Mouse (Mus musculus) retina, postnatal 7 days (tissue): ENCODE measurements around the gene Tubgcp6.

Experiments
- DNase-seq: peaks from one replicate; pipeline ENCODE4 v3.0.0-alpha.2; 2012; ENCODE audit warnings: low read depth, low spot score

Tubgcp6 gene

GRCm38 (mm10) chr15:89141905-89142304 is 19.0 kb upstream of the Tubgcp6 start:
- no peak for DNase-seq

DNA sequence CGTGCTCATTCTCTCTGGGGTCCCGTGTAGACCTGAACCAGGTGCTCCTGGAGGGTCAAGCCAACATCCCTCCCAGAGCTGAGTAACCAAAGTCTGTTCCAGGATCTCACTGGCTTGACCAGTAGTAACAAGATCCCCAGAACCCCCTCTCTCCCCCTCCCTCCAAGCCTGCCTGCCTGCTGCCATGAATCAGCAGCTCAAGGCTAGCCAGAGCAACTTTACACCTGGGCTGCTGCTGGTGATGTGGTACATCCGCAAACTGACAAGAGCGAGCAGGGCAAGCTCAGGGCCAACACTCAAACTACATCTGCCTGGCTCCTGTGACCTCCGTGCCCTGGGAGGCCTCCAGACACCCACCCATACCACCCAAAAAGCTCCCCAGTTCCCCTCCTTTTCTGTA is 18.5 kb upstream of the Tubgcp6 start:
- DNase-seq: no peak

GRCm38 (mm10) chr15:89140659-89141252 is 17.8 kb upstream of the Tubgcp6 start, which contains the start of gene Mapk12:
TSS of gene Mapk12 (minus strand) at chr15:89140703.
- no peak for DNase-seq

- no peak for DNase-seq
Observed at GRCm38 (mm10) chr15:89140048-89140658, 17.2 kb upstream of the Tubgcp6 start.

DNA sequence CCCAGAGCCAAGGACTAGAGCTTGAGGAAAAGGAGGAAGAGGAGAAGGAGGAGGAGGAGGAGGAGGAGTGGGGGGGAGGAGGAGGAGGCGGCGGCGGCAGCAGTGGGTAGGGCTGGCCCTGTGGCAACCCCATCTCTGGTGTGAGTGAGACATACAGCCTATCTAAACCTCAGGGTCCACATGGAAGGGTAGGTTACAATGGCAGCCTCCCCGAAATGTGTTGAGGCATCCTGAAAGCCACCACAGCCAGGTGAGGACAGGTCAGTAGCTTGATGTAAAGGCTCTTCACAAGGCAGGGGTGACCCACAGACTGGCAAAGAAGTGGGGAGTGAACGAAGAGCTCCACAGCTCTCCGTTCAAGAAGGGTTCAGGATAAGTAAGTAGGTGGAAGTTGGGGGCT is 15.6 kb upstream of the Tubgcp6 start:
- DNase-seq: no peak

- no peak for DNase-seq
Observed at GRCm38 (mm10) chr15:89138046-89138405, 15.1 kb upstream of the Tubgcp6 start.

GRCm38 (mm10) chr15:89137378-89138045 is 14.6 kb upstream of the Tubgcp6 start:
- no peak for DNase-seq

DNA sequence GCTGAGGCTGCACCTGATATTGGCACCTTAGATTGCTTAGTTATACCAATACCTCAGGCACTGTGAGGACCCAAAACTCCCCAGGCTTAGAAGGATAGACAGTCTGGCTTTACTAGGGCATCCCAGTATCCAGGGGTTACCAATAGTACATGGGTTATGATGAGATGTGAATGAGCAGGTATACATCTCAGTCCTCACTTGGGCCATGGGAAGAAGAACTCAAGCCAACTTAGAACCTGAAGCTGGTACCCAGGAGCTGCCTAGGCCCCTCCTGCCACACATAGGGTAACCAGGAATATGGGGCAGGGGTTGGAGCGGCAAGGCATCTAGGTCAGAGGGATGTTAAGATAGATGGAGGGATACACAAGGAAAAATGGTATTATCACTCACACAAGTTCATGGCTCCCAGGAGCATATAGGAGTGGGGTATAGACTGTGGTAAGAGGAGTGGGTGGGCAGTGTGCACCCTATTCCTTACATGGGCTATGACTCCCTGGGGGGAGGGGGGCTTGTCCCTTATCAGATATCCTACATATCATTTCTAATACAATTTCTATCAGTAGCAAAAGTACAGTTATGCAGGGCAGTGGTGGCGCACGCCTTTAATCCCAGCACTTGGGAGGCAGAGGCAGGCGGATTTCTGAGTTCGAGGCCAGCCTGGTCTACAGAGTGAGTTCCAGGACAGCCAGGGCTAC is 13.7 kb upstream of the Tubgcp6 start:
- DNase-seq: no peak

DNA sequence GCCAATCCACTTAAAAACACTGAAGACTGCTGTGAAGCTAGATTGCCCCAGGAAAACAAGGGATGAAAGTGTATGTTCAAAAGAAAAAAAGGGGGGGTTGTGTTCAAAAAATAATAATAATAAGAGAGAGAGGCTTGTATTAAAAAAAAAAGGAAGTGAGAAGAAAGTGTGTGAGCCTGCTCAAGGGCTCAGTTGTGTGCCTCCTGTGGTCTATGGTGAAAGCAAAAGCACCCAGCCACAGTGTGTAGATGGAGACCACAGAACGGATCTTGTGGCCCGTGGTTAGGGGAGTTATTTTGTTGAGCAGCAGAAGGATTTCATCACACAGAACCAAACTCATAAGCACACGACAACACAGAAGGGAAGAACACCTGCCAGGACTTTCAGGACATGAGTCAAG is 8.4 kb upstream of the Tubgcp6 start:
- DNase-seq: no peak

DNA sequence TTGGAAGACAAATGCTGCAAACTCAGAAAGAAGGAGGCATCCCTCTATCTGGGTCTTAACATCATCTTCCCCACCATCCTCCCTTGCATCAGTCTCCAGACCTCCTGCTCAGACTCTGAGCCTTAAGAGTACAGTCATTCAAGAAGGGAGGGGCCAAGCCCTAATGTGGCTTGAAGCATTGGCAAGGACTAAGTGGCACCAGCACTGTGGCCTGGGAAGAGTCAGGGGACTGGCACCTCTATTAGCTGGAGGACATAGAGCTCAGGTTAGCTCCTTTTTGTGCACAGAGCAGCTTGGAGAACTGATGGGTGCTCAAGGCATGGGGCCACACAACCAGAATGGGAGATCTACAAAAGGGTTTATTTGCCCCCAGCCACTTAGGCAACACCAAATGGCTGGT is 7.3 kb upstream of the Tubgcp6 start:
- no peak for DNase-seq

DNA sequence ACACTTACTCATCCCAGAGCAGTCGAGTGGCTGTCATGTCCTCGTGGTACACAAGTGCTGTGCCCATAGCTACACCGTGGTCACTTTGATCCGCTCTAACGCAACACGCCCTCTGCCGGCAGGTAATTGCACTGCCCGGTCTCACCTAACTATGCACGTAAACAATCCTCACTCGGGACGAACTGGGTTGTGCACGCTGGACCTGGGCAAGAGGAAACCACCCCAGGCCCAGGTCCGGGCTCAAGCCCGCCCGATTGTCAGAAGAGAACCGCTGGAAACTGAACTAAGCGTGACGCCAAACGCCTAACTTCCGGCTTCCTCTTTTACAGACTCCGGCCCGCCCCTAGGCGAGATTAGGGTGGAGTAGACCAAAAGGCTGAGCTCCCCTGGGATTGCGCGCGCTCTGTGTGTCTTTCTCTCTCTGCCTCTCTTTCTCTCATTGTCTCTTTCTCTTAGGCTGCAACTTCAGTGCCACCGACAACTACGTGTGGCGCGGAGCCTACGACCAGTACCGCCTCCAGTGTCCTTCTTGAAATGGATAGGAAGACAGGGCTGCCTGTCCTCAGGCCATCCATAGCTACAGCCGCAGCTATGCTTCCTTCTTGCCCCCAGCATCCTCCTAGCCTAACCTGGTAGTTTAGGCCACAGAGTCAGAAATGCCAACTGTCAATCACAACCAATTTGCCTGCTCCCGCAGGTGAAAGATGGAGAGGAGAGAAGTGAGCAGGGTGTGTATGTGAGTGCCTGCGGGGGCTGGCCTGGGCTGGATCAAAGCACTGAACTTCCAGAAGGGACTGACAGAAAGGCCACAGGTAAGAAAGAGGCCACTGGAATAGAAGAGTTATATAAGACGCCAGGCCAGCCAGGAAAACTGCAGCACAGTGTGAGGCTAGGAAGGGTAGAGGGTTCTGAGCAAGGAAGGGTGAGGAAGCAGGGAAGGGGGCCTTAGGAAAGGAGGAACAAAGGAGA is 5.8 kb upstream of the Tubgcp6 start, which contains the start of gene Hdac10:
TSS of gene Hdac10 (minus strand) at position 319 of the 969 bp plus-strand sequence.
- peak; percentile 73 for DNase-seq

DNA sequence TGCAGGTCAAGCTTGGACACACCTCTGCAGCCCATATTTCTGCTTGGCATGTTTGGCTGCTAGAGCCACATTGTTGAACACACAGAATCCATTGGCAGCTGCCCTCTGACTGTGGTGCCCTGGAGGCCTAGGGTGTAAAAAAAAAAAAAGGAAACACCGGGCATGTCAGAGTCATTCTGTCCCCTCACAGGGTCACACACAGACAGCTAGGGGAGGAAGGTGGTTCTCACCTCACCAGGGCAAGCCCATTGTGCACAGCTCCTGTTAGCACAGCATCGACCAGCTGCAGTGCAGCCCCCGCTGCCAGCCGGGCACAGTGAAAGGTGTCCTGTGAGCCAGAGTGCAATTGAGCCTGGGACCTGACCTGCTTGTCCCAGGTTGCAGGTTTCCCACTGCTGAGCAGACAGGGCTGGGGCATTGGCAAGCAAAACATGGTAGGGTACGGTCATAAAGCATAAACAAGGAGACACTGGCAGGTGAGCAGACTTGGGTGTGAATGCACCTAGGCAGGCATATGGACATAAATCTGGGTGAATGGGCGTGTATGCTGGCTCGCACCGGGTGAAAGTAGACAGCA is 4.5 kb upstream of the Tubgcp6 start:
- DNase-seq: no peak

DNA sequence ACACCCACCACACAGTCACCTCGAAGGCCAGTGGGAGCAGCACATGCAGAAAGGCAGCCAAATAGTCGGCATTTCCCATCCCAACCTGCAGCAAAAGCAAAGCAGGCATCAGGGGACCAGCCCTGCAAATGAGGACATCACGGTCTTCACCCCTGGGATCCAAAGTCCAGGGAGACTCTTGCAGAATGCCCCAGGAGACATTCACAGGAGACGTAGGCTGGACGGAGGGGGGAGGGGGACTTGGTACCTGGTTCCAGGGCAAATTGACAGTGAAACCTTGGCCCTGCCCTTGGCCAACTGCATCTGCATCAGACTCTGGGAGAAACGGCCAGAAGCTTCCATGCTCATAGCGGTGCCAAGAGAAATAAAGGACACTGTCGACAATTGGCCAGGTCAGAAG is 3.7 kb upstream of the Tubgcp6 start:
- no peak for DNase-seq

- no peak for DNase-seq
Observed at GRCm38 (mm10) chr15:89125351-89125750, 2.4 kb upstream of the Tubgcp6 start.

DNA sequence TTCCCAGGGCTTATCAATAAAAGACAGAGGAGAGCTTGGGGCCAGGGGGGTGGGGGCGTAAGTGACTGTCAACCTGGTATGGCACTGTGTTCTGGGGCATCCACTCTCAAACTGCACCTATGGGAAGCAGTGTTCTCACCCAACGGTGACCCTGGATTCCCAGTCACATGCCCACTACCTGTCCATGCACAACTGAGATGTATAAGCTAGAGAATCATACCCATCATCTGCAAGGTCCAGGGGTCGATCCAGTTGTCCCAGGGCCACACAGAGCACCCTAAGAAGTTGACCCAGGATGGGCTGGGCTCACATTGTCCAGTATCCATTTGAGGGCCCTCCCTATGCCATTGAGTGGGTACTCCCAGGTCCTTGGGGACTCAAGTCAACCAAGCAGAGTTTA is 1.4 kb upstream of the Tubgcp6 start:
- no peak for DNase-seq

- no peak for DNase-seq
Observed at GRCm38 (mm10) chr15:89123595-89123994, 683 bp upstream of the Tubgcp6 start.

DNA sequence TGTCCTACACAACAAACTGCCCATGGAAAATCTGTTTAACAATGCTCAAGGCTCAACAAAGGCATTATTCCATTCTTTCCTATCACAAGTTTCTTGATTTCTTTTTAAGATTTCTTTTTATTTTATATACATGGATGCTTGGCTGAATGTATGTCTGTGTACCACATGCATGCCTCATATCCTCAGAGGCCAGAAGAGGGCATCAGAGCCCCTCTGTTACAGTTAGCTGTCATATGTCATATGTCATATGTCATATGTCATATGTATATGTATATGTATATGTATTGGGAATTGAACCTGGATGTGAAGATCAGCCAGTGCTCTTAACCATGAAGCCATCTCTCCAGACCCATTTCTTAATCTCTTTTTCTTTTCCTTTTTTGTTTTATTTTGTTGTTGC is 4.9 kb downstream of the Tubgcp6 start:
- DNase-seq: no peak

- DNase-seq: no peak
Observed at GRCm38 (mm10) chr15:89110147-89110546, 12.8 kb downstream of the Tubgcp6 start.

DNA sequence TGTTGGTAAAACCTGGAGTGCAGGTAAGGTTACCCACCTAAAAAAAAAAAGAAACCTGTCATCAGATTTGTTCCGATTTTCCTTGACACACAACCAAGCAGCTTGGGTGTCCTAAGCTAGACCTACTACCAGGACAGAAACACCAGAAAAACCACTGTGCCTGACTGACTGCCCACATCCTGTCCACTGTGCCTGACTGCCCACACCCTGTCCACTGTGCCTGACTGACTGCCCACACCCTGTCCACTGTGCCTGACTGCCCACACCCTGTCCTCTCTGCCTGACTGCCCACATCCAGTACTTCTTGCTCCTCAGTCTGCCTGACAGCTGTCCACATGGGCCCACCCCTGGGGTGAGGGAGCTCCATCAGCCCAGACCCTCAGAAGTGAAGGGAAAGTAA is 15.9 kb downstream of the Tubgcp6 start:
- DNase-seq: no peak

DNA sequence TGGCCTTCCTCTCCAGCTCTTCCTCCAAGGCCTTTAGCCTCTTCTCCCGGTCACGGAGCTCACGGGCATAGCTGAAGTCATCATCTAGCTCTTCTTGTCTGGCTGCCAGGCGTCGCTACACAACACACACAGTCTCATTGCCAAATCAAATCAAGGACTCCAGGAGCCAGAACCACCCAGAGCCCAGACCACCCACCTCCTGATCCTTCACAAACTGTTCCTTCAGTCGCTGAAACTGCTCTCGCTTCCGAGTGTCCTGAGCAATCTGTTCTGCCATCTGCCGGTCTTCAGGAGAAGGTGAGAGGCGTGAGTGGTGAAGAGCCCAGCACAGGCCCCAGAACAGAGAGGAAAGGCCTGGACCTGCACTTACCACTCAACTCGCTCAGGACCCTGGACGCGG is 16.8 kb downstream of the Tubgcp6 start:
- DNase-seq: no peak

- no peak for DNase-seq
Observed at GRCm38 (mm10) chr15:89104425-89104824, 18.5 kb downstream of the Tubgcp6 start.
